Mouse (Mus musculus) kidney, embryonic 16.5 days (tissue): ENCODE results near the gene Ttc8. TPM values are rescaled to one million over a fixed set of nuclear protein-coding genes. Genes with fewer than 3 reads are reported as not detected.
A peak's percentile ranks its signal among the peaks of the same experiment; 100 is the strongest.
"Not testable (repeated sequence)": the region's sequence is repeated elsewhere in the genome, so short reads cannot be mapped to it uniquely, and the experiment has no call there.

Source experiments
- ATAC-seq: fragments of 200-750 bp; cut with Nextera tagmentation; 2 replicates; pipeline ENCODE4 v1.8.0; 2017; ENCODE audit warnings: moderate TSS enrichment; ENCODE audit not compliant: low FRiP score, low TSS enrichment
- H3K27ac ChIP-seq: fragments of 300-500 bp; sonication (generic); 2 replicates; pipeline ENCODE4 v1.5.1; 2014; ENCODE audit warnings: low read length
- H3K27me3 ChIP-seq: fragments of 300-500 bp; sonication (generic); 2 replicates; pipeline ENCODE4 v1.6.1; 2014; ENCODE audit warnings: low read length, control low read depth, mixed read lengths; ENCODE audit not compliant: insufficient read depth
- H3K36me3 ChIP-seq: fragments of 300-500 bp; sonication (generic); 2 replicates; pipeline ENCODE4 v1.6.1; 2014; ENCODE audit warnings: low read length, control low read depth, mixed read lengths; ENCODE audit not compliant: insufficient read depth
- H3K4me1 ChIP-seq: fragments of 300-500 bp; sonication (generic); 2 replicates; pipeline ENCODE4 v1.6.1; 2014; ENCODE audit warnings: low read length, control low read depth, mixed read lengths; ENCODE audit not compliant: insufficient read depth
- H3K4me2 ChIP-seq: fragments of 300-500 bp; sonication (generic); replicated peaks from 2 replicates; pipeline ENCODE4 v1.6.1; 2014; ENCODE audit warnings: low read depth, low read length
- H3K4me3 ChIP-seq: fragments of 300-500 bp; sonication (generic); 2 replicates; pipeline ENCODE4 v1.5.1; 2014; ENCODE audit warnings: mild to moderate bottlenecking, low read length
- H3K9ac ChIP-seq: fragments of 300-500 bp; sonication (generic); replicated peaks from 2 replicates; pipeline ENCODE4 v1.6.1; 2014; ENCODE audit warnings: low read length
- H3K9me3 ChIP-seq: fragments of 300-500 bp; sonication (generic); 2 replicates; pipeline ENCODE4 v1.6.1; 2016; ENCODE audit warnings: low read length, control low read depth
- WGBS: fragments of 180-500 bp; shearing (Covaris S2); extraction: QIAGEN DNeasy Blood & Tissue Kit; methylation state at CpG from one replicate; pipeline ENCODE4 v1.1.7; 2014; 5-methylcytosine and 5-hydroxymethylcytosine counted together
- polyA plus RNA-seq: library from polyadenylated mRNA; unstranded; fragments of >200 nt; fragmentation: Nextera tagmentation; extraction: Ambion mirVana; gene quantifications from 2 replicates; pipeline ENCODE4 v1.2.1, GENCODE M21; 2015

Ttc8 gene
- polyA plus RNA-seq, 1 experiment from 2014 or later = 34.2 TPM

DNA sequence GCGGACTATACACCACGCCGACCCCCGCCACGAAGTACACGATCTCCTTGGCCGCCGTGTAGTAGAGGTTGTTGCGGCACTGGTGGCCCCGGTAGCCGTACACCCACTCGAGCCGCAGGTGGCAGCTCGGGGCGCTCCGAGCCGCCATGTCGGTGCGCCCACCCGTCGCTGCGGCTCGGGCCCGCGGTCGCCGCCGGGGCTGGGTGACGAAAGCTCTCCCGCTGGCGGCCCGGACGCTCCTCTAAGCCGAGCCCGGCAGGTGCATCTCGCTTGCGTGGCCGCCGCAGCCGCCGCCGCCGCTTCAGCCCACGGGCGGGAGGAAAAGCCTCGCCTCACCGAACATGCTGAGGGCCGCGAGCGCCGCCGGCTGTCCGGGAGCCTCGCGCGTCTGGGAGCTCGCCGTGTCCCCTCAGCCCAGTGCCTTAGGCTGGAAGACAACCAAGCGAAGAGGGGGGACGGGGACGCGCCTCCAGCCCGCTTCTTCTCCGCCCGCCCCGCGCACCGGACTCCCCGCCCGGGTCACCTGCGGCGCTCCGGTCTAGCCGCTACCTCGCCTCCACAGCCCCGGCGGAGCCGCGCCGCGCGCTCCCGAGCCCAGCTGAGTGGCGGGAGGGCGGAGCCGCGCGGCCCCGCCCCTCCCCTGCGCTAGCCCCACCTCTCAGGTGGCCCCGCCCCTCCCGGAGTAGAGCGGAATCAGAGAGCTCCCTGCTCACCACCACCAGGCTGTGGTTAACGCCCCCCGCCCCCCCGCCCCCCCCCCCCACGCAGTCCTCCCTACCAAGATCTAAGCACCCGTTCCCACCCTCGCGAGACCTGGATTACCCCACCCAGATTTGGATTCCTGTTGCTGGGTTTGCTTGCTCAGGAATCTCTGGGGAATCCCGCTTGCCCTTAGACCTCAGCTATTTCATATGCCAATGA is 19.2 kb upstream of the Ttc8 start, which contains the start of gene Eml5:
Gene Eml5, minus strand, starts transcription at position 604 of the 921 bp plus-strand sequence.
- ATAC-seq = peak; percentile 96
- WGBS = under 1% methylated on average over 87 of the region's 101 CpGs
- peaks cover 5% of the 10 kb centered on the region; the same call in 1 of the 2 replicates for H3K4me1 ChIP-seq

DNA sequence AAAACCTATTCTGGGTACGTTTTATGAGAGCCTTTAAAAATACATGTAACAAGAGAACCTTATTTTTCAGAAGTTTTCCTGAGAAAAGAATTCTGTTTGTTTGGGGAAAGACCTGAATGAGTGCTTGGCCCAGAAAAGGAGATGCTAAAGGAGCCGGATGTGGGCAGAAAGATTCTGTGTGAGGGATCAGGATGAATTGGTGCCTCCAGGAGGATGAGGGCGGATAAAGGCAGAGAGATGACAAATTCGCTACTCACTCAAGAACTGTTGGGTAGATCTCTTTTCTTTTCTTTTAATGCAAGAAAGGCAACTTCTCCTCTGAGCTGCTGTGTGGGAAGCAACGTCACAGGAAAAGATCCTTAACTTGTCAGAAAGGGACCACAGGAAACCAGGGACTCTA is 14.9 kb upstream of the Ttc8 start:
- no peak for ATAC-seq
- Histone ChIP-seq H3K4me3 (no peak overlapping the region), H3K36me3 (no peaks in the 10 kb centered on the region), H3K27ac (no peak overlapping the region), H3K9ac (no peak overlapping the region), H3K27me3 (peaks cover 1% of the 10 kb centered on the region), H3K4me1 (peaks cover under 1% of the 10 kb centered on the region; the same call in 1 of the 2 replicates), H3K9me3 (no peaks in the 10 kb centered on the region), H3K4me2 (no peak overlapping the region)
- 73% methylated on average over 5 of the region's 5 CpGs for WGBS

More for the DNA sequence above, 19.2 kb upstream of the Ttc8 start, which contains the start of gene Eml5:
- Histone ChIP-seq H3K27ac (0 out of 2 replicates have a peak within 1 kb of the TSS, but pooled peaks have one; percentile 14), H3K4me3 (peak within 1 kb of the TSS; percentile 73), H3K9ac (peak within 1 kb of the TSS; percentile 65), H3K4me2 (peak within 1 kb of the TSS; percentile 96), H3K36me3 (no peaks in the 10 kb centered on the region), H3K9me3 (no peaks in the 10 kb centered on the region), H3K27me3 (peaks cover 15% of the 10 kb centered on the region)

GRCm38 (mm10) chr12:98910096-98910495 is 10.3 kb upstream of the Ttc8 start:
- no peak for ATAC-seq
- Histone ChIP-seq H3K9ac (no peak overlapping the region), H3K27me3 (no peaks in the 10 kb centered on the region), H3K27ac (no peak overlapping the region), H3K4me1 (no peaks in the 10 kb centered on the region), H3K4me2 (no peak overlapping the region), H3K9me3 (no peaks in the 10 kb centered on the region), H3K36me3 (no peaks in the 10 kb centered on the region), H3K4me3 (no peak overlapping the region)
- 79% methylated on average over 9 of the region's 9 CpGs for WGBS

DNA sequence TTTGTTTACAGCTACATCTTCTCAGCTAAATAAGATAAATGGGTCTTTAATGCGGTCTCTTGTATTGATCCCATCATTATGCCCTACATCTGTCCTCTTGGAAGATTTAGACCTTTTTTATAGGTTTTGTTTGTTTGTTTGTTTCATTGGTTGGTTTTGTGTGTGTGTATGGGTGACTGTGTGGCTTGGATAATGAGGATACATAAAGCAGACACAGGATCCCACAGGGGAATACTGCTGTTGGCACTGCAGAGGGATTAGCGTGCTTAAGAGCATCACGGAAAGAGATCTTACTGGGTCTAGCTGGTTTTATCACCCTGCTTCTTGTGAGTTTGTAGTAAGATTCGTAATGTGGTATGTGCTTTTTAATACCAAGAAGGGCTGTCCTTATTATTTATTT is 10.8 kb downstream of the Ttc8 start:
- no peak overlapping the region for H3K9ac ChIP-seq
- no peak overlapping the region for H3K4me2 ChIP-seq
- no peaks in the 10 kb centered on the region for H3K27me3 ChIP-seq
- no peak for ATAC-seq
- peaks cover 5% of the 10 kb centered on the region; the same call in 1 of the 2 replicates for H3K9me3 ChIP-seq
- no peak overlapping the region for H3K27ac ChIP-seq
- WGBS = 93% methylated on average over 4 of the region's 4 CpGs
- H3K4me3 ChIP-seq = no peak overlapping the region
- H3K4me1 ChIP-seq = no peaks in the 10 kb centered on the region
- H3K36me3 ChIP-seq = no peaks in the 10 kb centered on the region

DNA sequence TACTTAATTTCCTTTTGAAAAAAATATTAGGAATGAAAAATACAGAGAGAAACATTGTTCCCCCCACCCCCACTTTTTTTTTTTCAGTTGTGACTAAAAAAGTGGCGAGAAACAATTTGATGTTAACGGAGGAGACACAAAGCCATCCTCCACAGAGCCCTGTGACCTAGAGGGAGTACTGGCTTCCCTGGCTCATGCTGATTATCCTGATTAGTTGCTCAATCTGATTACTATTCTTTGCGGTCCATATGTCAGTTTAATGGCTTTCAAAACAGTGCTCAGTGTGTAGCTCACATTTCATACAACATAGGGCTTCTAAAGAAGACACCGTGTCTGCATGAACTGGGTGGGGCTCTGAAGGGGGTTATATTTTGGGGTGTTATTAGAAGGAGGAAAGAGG is 12.1 kb downstream of the Ttc8 start:
- H3K27me3 ChIP-seq = no peaks in the 10 kb centered on the region
- no peak overlapping the region for H3K9ac ChIP-seq
- peaks cover 5% of the 10 kb centered on the region; the same call in 1 of the 2 replicates for H3K9me3 ChIP-seq
- H3K4me3 ChIP-seq = no peak overlapping the region
- no peak overlapping the region for H3K27ac ChIP-seq
- ATAC-seq = no peak
- no peak overlapping the region for H3K4me2 ChIP-seq
- no peaks in the 10 kb centered on the region for H3K4me1 ChIP-seq
- WGBS = 39% methylated on average over 4 of the region's 4 CpGs
- no peaks in the 10 kb centered on the region for H3K36me3 ChIP-seq

- Histone ChIP-seq H3K27me3 (no peaks in the 10 kb centered on the region), H3K9me3 (peaks cover 5% of the 10 kb centered on the region; the same call in 1 of the 2 replicates), H3K27ac (no peak overlapping the region), H3K9ac (no peak overlapping the region), H3K36me3 (no peaks in the 10 kb centered on the region), H3K4me2 (no peak overlapping the region), H3K4me1 (no peaks in the 10 kb centered on the region), H3K4me3 (no peak overlapping the region)
- ATAC-seq = no peak
- 100% methylated on average over 1 of the region's 1 CpGs for WGBS
These were observed 12.5 kb downstream of the Ttc8 start for GRCm38 (mm10) chr12:98932856-98933255.

DNA sequence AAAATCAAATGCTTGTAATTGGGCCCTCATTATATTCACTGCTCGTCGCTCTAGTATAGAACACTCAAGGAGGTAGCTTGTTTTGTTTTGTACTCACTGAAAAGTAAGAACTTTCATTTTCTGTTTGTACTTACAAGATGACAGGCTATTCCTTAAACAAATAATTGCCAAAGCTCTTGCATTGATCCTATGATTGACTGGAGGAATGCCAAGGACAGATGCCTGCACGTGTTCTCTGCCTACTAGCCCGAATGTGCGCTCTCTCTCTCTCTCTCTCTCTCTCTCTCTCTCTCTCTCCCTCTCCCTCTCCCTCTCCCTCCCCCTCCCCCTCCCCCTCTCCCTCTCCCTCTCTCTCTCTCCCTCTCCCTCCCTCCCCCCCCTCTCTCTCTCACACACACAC is 30.9 kb downstream of the Ttc8 start:
- H3K4me3 ChIP-seq, H3K27me3 ChIP-seq, H3K4me2 ChIP-seq, H3K36me3 ChIP-seq, H3K9ac ChIP-seq, H3K9me3 ChIP-seq, H3K4me1 ChIP-seq, ATAC-seq, H3K27ac ChIP-seq: not testable (repeated sequence)
- WGBS = 83% methylated on average over 5 of the region's 5 CpGs

DNA sequence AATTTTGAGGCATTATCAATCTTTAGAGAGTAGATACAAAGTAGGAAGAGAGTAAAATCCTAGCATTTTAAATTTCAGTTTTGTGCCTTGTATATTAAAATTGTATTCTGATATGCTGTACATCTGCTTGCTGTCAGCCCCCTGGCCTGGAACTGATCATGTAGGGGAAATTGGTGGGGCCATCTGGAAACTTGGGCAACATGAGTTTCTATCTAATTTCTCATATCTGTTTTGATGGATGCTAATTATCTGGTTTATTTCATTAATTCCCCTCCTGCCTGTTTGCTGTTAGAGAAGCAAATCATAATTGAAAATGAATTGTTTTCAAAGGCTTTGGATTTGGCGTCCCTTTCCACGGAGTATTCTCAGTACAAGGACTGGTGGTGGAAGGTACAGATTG is 36.6 kb downstream of the Ttc8 start:
- H3K4me2 ChIP-seq = no peak overlapping the region

DNA sequence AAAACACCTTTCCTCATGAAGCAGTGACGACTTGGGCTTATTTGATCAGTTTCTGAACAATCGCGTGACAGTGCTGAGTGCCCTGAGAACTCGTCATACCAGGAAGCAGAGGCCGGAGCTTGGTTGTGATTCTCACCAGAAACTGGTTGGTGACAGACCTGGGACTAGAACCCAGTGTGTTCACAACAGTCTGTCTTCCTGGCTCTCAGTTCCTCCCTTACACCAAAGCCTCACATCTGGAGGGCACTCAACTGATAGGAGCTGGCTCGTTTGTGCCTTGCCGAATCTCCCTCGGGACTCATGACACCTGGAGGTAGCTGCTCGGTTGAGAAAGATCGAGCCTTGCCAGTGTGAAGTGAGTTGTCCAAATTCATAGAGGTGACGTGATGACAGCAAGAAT is 37.1 kb downstream of the Ttc8 start:
- ATAC-seq = no peak
- Histone ChIP-seq H3K4me2 (no peak overlapping the region), H3K9me3 (no peaks in the 10 kb centered on the region), H3K9ac (no peak overlapping the region), H3K4me3 (no peak overlapping the region), H3K27ac (no peak overlapping the region), H3K36me3 (no peaks in the 10 kb centered on the region), H3K27me3 (no peaks in the 10 kb centered on the region), H3K4me1 (no peaks in the 10 kb centered on the region)
- WGBS = 86% methylated on average over 11 of the region's 11 CpGs

More for the DNA sequence above, 36.6 kb downstream of the Ttc8 start:
- Histone ChIP-seq H3K9ac (no peak overlapping the region), H3K4me1 (no peaks in the 10 kb centered on the region), H3K9me3 (no peaks in the 10 kb centered on the region), H3K4me3 (no peak overlapping the region), H3K36me3 (no peaks in the 10 kb centered on the region), H3K27me3 (no peaks in the 10 kb centered on the region), H3K27ac (no peak overlapping the region)
- no peak for ATAC-seq
- WGBS = 90% methylated on average over 2 of the region's 2 CpGs

DNA sequence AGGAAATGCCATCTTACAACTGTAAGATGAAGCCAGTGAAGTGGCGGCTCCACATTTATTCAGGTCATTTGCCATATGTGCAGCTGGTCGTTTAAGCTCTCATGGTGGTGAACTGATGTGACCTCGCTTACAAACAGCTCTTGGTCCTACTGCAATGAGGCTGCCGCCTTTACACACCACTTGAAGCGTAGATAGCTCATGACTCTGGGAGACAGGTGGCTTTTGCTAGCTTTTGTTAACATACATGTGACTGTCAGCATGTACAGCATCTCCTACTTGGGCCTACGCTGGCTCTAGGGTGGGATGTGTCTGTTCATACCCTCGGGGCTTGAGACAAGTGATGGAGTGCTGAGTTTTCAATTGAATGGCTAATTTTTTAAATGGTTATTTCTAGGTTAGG is 40.6 kb downstream of the Ttc8 start:
- no peak for ATAC-seq
- Histone ChIP-seq H3K27me3 (no peaks in the 10 kb centered on the region), H3K9me3 (no peaks in the 10 kb centered on the region), H3K27ac (no peak overlapping the region), H3K9ac (no peak overlapping the region), H3K4me3 (no peak overlapping the region), H3K4me1 (no peaks in the 10 kb centered on the region), H3K36me3 (no peaks in the 10 kb centered on the region), H3K4me2 (no peak overlapping the region)
- WGBS = 82% methylated on average over 7 of the region's 7 CpGs
